Mouse (Mus musculus) lung, embryonic 15.5 days (tissue): ENCODE measurements around the gene Fam71e1. TPM values are rescaled to one million over a fixed set of nuclear protein-coding genes. Genes with fewer than 3 reads are reported as not detected.
A peak's percentile ranks its signal among the peaks of the same experiment; 100 is the strongest.

Experiments
- ATAC-seq: fragments of 200-750 bp; cut with Nextera tagmentation; 2 replicates; pipeline ENCODE4 v1.8.0; 2017; ENCODE audit warnings: moderate number of reproducible peaks, borderline replicate concordance; ENCODE audit not compliant: low FRiP score, low TSS enrichment; ENCODE audit errors: extremely low read depth
- H3K27ac ChIP-seq: fragments of 300-500 bp; sonication (generic); 2 replicates; pipeline ENCODE4 v1.5.1; 2015; ENCODE audit warnings: moderate library complexity, mild to moderate bottlenecking, inconsistent platforms
- H3K27me3 ChIP-seq: fragments of 300-500 bp; sonication (generic); 2 replicates; pipeline ENCODE4 v1.6.1; 2015; ENCODE audit warnings: inconsistent platforms
- H3K36me3 ChIP-seq: fragments of 300-500 bp; sonication (generic); 2 replicates; pipeline ENCODE4 v1.6.1; 2015; ENCODE audit warnings: inconsistent platforms
- H3K4me1 ChIP-seq: fragments of 300-500 bp; sonication (generic); 2 replicates; pipeline ENCODE4 v1.6.1; 2015; ENCODE audit warnings: inconsistent platforms
- H3K4me2 ChIP-seq: fragments of 300-500 bp; sonication (generic); 2 replicates; pipeline ENCODE4 v1.6.1; 2015; ENCODE audit warnings: inconsistent platforms, mild to moderate bottlenecking, moderate library complexity
- H3K4me3 ChIP-seq: fragments of 300-500 bp; sonication (generic); 2 replicates; pipeline ENCODE4 v1.5.1; 2015; ENCODE audit warnings: mild to moderate bottlenecking, inconsistent platforms
- H3K9ac ChIP-seq: fragments of 300-500 bp; sonication (generic); 2 replicates; pipeline ENCODE4 v1.6.1; 2015; ENCODE audit warnings: inconsistent platforms
- H3K9me3 ChIP-seq: fragments of 300-500 bp; sonication (generic); 2 replicates; pipeline ENCODE4 v1.6.1; 2016; ENCODE audit warnings: inconsistent platforms
- WGBS: fragments of 180-500 bp; shearing (Covaris S2); methylation state at CpG from one replicate; pipeline ENCODE4 v1.1.7; 2015; 5-methylcytosine and 5-hydroxymethylcytosine counted together
- polyA plus RNA-seq: library from polyadenylated mRNA; unstranded; fragments of >200 nt; fragmentation: Nextera tagmentation; extraction: Ambion mirVana; gene quantifications from 2 replicates; pipeline ENCODE4 v1.2.1, GENCODE M21; 2015

Fam71e1 gene
- polyA plus RNA-seq, 1 experiment from 2014 or later, result 11.1 TPM

DNA sequence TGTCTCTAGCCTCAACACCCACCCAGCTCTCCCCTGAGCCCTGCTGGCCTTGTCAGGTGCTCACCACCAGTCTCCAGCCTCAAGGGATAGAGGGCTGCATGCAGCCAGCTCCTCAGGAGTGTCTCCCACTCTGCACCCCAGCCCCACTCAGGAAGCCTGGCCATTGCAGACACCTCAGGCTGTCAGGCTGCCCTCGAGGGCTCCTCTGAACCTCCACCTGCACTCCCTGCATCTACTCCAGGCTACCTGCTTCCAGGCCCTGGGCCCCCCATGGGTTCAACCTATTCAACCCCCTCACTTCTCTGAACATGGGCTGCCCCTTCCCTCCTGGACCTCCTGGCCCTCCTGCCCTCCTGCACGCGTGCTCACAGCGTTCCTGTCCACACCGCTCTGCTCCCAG, 5.0 kb upstream of the Fam71e1 start:
- Histone ChIP-seq H3K27me3 (no peaks in the 10 kb centered on the region), H3K27ac (no peak overlapping the region), H3K4me2 (no peak overlapping the region), H3K4me3 (no peak overlapping the region), H3K36me3 (peaks cover 31% of the 10 kb centered on the region), H3K4me1 (peaks cover 14% of the 10 kb centered on the region), H3K9ac (no peak overlapping the region), H3K9me3 (no peaks in the 10 kb centered on the region)
- 95% methylated on average over 5 of the region's 5 CpGs for WGBS
- ATAC-seq, result no peak

DNA sequence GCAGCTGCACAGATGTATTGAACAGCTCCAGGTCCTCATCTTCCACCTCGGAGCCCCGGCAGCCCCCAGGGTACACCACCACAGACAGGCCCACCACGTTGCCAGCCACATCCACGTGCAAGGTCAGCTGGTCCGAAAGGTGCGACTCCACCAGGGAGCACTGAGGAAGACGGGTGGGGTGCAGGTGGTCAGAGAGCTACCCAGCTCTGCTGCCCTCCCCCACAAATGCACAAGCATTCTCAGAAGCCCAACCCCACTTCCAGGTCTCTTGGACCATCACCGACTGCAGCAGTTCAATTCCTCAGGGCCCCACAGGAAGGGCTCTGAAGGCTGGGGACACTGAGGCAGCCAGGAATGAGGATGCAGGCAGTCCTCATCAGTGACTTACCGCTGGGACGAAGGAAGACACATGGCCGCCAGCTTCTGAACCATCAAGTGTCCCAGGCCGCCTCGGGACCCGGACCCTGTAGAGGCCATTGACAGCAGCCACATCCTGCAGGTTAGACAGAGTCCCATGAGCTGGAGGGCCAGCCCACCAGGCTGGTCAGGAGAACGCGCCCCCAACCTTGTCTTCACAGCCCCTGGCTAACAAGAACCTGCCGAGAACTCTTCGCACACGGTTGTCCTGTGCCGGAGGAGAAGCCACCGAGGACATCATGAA, 4.1 kb upstream of the Fam71e1 start:
- no peak for ATAC-seq
- 90% methylated on average over 21 of the region's 21 CpGs for WGBS

DNA sequence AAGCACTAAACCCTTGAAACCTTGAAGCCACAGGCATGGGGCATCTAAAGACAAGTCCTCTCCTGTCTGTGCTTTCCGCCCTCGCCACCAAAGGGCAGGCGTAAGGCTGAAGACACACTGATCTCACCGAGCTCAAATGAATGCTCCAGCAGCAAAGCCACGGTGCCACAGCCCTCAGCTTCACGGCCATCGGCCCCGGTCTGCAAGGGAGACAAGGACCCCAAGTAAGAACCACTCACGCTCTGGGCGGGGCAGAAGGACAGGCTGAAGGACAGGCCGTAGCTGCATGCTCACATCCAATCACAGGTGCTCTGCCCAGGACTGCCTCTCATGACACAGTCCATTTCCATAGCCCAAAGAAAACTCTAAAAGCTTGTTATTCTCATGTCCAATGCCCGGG, 1.7 kb upstream of the Fam71e1 start:
- Histone ChIP-seq H3K36me3 (peaks cover 27% of the 10 kb centered on the region), H3K9me3 (no peaks in the 10 kb centered on the region), H3K4me3 (no peak overlapping the region), H3K4me1 (peaks cover 22% of the 10 kb centered on the region), H3K27ac (no peak overlapping the region), H3K27me3 (no peaks in the 10 kb centered on the region), H3K9ac (no peak overlapping the region), H3K4me2 (no peak overlapping the region)
- ATAC-seq, result no peak
- WGBS, result 88% methylated on average over 12 of the region's 12 CpGs

More for the DNA sequence above, 4.1 kb upstream of the Fam71e1 start:
- H3K27ac ChIP-seq, result no peak overlapping the region
- peaks cover 31% of the 10 kb centered on the region for H3K36me3 ChIP-seq
- no peak overlapping the region for H3K4me3 ChIP-seq
- no peak overlapping the region for H3K9ac ChIP-seq
- H3K9me3 ChIP-seq, result no peaks in the 10 kb centered on the region
- no peaks in the 10 kb centered on the region for H3K27me3 ChIP-seq
- no peak overlapping the region for H3K4me2 ChIP-seq
- H3K4me1 ChIP-seq, result peaks cover 19% of the 10 kb centered on the region

DNA sequence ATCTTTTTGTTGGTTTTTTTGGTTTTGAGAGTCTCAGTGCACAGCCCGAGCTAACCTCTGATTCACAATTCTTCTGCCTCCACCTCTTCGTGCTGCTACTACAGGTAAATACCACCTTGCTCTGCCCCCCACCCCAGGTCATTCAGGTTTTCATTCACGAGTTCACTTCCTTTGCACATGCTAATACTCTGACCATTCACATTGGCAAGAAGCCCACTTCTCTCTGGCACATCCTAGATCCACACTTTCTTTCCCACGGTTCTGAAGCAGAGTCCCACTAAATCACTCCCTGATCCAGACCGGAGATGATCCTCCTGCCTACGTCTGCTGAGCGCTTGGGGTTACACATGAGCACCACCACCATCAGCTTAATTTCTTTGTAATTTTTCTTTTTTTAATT, 1.3 kb upstream of the Fam71e1 start:
- no peak for ATAC-seq
- 70% methylated on average over 7 of the region's 7 CpGs for WGBS
- peak overlapping the region; percentile 82 for H3K4me2 ChIP-seq
- H3K36me3 ChIP-seq, result peaks cover 23% of the 10 kb centered on the region
- peaks cover 22% of the 10 kb centered on the region for H3K4me1 ChIP-seq
- H3K9me3 ChIP-seq, result no peaks in the 10 kb centered on the region
- no peak overlapping the region for H3K9ac ChIP-seq
- no peaks in the 10 kb centered on the region for H3K27me3 ChIP-seq
- peak overlapping the region; percentile 71; the same call in 1 of the 2 replicates for H3K4me3 ChIP-seq
- no peak overlapping the region for H3K27ac ChIP-seq

DNA sequence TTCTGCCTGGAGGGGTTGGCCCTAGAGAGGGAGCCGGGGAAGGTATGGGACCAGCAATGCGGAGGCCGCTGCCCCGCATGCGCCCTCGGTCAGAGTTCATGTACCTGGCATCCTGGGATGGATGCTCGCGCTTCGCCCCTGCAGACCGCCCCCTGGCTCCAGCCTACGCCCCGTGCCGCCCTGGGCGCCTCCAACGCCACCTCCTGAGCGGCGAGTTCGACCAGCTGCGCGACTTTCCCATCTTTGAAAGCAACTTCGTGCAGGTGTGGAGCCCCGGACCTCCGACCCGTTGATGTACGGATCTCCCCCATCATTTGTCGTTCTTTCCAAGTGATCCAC, 359 bp downstream of the Fam71e1 start:
- Histone ChIP-seq H3K4me3 (peak overlapping the region; percentile 71), H3K27ac (peak overlapping the region; percentile 92), H3K4me2 (peak overlapping the region; percentile 82), H3K9ac (peak overlapping the region; percentile 48), H3K36me3 (peaks cover 8% of the 10 kb centered on the region), H3K27me3 (0 out of 2 replicates have a peak, but pooled peaks cover 7% of the 10 kb centered on the region), H3K4me1 (peaks cover 22% of the 10 kb centered on the region), H3K9me3 (no peaks in the 10 kb centered on the region)
- whole genome bisulfite sequencing, result under 1% methylated on average over 23 of the region's 26 CpGs
- ATAC-seq, result peak; percentile 36; the same call in 1 of the 2 replicates

DNA sequence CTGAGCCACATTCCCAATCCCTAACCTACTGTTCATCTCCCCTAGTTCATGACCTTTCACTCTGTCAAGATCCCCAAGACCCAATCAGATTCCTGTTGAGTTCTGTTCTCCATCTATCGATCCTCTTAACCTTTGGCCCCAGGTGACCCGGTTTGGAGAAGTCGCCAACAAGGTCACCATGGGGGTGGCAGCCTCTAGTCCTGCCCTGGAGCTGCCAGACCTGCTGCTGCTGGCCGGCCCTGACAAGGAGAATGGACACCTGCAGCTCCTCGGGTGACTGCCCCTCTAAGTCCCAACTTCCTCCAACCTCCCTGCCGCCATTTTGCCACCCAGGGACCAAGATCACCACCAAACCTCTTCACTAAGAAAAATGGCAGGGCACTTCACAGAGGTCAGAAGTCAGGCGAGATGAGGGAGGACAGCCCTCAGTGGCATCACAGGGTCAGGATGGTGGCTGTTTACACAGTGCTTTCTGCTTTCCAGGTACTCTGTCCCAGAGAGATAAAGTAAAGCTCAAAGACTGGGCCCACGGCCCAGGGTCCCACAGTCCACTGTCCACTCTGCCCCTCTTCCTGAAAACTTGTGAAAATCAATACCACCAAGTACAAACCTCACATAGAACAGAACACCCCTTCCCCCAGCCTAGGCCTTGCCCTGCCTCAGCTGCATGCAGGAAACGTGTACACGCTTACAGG, 1.1 kb downstream of the Fam71e1 start:
- Histone ChIP-seq H3K9me3 (no peaks in the 10 kb centered on the region), H3K27ac (no peak overlapping the region), H3K4me1 (peaks cover 22% of the 10 kb centered on the region), H3K4me3 (peak overlapping the region; percentile 71), H3K36me3 (peaks cover under 1% of the 10 kb centered on the region; the same call in 1 of the 2 replicates), H3K27me3 (0 out of 2 replicates have a peak, but pooled peaks cover 7% of the 10 kb centered on the region), H3K9ac (no peak overlapping the region), H3K4me2 (peak overlapping the region; percentile 82)
- 68% methylated on average over 10 of the region's 10 CpGs for WGBS
- ATAC-seq, result no peak

DNA sequence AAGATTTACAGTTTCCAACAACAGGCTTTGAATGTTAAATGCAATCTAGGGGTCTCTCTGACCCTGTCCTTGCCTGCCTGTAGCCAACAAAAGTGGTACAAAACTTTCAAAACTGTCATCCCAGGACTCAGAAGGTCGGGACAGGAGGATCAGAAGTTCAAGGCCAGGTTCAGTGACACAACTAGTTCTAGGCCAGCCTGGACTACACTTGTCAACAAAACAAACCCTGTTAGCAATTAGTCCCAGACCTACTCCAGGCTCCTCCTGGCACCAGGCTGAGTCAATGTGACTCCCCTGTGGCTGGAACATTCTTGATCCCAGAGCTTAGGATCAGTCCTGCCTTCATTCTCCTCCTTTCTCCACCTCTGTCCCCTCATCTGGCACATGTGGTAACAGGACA, 2.5 kb downstream of the Fam71e1 start:
- no peak overlapping the region for H3K9ac ChIP-seq
- no peak overlapping the region for H3K4me3 ChIP-seq
- WGBS, result 74% methylated on average over 1 of the region's 1 CpGs
- no peaks in the 10 kb centered on the region for H3K9me3 ChIP-seq
- H3K4me2 ChIP-seq, result no peak overlapping the region
- ATAC-seq, result no peak
- H3K36me3 ChIP-seq, result no peaks in the 10 kb centered on the region
- H3K27me3 ChIP-seq, result 0 out of 2 replicates have a peak, but pooled peaks cover 7% of the 10 kb centered on the region
- no peak overlapping the region for H3K27ac ChIP-seq
- H3K4me1 ChIP-seq, result peaks cover 22% of the 10 kb centered on the region

DNA sequence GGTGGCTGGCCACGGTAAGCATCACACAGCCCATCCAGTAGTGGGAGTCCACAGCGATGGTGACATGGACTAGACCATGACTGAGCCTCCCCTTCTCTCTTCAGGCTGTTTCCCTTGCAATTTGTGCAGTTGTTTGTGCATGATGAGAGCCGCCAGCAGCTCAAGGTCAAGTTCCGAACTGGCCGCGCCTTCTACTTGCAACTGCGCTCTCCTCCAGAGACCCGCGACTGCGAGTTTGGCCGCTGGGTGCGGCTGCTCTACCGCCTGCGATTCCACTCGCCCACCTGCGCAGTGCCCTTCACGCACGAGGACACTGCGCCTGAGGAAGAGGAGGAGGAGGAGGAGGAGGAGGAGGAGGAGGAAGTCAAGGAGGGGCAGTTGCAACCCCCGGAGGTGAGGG, 3.7 kb downstream of the Fam71e1 start:
- H3K4me3 ChIP-seq, result no peak overlapping the region
- H3K27me3 ChIP-seq, result 0 out of 2 replicates have a peak, but pooled peaks cover 7% of the 10 kb centered on the region
- 50% methylated on average over 16 of the region's 20 CpGs for WGBS
- no peak overlapping the region for H3K9ac ChIP-seq
- H3K27ac ChIP-seq, result no peak overlapping the region
- H3K4me1 ChIP-seq, result peaks cover 16% of the 10 kb centered on the region
- H3K9me3 ChIP-seq, result no peaks in the 10 kb centered on the region
- H3K4me2 ChIP-seq, result no peak overlapping the region
- no peaks in the 10 kb centered on the region for H3K36me3 ChIP-seq
- no peak for ATAC-seq

DNA sequence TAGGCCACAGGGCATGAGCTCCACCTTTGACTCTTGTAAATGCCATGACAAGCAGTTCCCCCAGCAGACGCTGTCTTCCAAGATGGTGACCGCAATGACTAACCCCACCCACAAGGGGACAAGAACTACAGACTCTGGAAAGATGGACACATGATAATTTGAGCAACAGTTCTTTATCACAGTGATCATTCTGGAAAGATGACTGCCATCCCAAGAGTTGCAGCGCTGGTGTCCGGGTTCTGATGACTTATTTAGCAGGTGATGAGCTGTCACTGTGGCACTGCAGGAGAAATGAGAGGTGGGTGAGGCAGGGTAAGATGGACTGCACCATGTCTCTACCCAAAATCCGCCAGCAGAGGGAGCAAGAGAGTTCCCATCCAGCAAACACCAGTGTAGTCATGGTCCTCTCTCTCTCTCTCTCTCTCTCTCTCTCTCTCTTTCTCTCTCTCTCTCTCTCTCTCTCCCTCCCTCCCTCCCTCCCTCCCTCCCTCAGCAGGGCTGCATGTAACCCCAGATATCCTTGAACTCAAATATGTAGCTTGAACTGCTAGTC, 5.3 kb downstream of the Fam71e1 start:
- Histone ChIP-seq H3K36me3 (no peaks in the 10 kb centered on the region), H3K4me1 (peaks cover 8% of the 10 kb centered on the region; the same call in 1 of the 2 replicates), H3K9ac (no peak overlapping the region), H3K9me3 (no peaks in the 10 kb centered on the region), H3K27me3 (0 out of 2 replicates have a peak, but pooled peaks cover 7% of the 10 kb centered on the region), H3K4me3 (no peak overlapping the region), H3K27ac (no peak overlapping the region), H3K4me2 (no peak overlapping the region)
- 30% methylated on average over 5 of the region's 5 CpGs for WGBS
- ATAC-seq, result peak; percentile 33; the same call in 1 of the 2 replicates

DNA sequence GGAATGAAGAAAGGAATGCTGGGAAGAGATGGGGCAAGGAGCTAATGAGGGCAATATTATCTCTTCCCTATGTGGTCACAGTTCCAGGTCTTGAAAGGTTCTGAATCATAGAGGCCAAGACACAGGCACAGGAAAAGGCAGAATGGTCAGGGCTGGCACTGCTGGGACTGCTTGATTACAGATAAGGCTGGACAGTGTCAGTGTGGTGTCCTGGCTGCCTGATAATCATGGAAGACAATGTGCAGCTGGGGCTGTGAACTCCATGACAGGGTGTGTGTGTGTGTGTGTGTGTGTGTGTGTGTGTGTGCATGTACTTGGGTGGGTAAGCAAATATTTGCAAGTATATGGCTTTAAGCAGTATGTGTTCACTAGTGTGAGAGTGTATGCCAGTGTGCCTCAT, 11.1 kb downstream of the Fam71e1 start:
- no peak overlapping the region for H3K4me2 ChIP-seq
- no peak overlapping the region for H3K27ac ChIP-seq
- no peaks in the 10 kb centered on the region for H3K36me3 ChIP-seq
- H3K9me3 ChIP-seq, result no peaks in the 10 kb centered on the region
- H3K27me3 ChIP-seq, result peaks cover 10% of the 10 kb centered on the region
- ATAC-seq, result no peak
- H3K9ac ChIP-seq, result no peak overlapping the region
- H3K4me1 ChIP-seq, result no peaks in the 10 kb centered on the region
- no peak overlapping the region for H3K4me3 ChIP-seq

DNA sequence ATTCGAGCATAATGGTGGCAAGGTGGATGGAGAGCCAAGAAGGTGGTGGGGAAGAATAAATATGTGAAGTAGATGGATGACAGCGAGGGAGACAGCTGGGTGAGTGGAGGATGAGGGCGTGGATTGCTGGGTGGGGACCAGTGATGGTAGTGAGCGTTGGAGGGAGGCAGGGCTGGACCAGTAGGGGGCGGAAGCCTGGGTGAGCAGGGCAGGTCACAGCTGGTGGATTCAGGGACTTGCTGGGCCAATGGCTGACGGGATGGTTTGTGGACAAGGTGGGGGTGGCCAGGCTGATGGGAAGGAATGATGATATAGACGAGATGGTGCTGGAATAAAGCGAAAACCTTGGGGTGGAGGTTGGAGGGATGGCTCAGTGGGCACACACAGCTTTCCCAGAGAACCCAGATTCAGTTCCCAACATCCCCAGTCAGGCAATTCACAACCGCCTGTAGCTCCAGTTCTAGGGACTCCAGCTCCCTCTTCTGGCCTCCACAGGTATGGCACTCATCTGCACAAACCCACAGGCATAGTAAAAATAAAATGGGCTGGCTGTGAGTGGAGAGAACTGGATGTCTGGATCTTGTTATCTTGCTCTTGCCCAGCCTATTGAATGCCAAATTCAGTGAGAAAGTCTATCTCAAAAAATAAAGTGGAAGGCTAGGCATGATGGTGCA, 23.0 kb downstream of the Fam71e1 start:
- H3K27ac ChIP-seq, result no peak overlapping the region
- peaks cover 39% of the 10 kb centered on the region for H3K27me3 ChIP-seq
- H3K9me3 ChIP-seq, result no peaks in the 10 kb centered on the region
- no peak overlapping the region for H3K4me2 ChIP-seq
- no peak overlapping the region for H3K4me3 ChIP-seq
- H3K36me3 ChIP-seq, result no peaks in the 10 kb centered on the region
- H3K9ac ChIP-seq, result no peak overlapping the region
- 60% methylated on average over 9 of the region's 9 CpGs for WGBS
- peaks cover 9% of the 10 kb centered on the region for H3K4me1 ChIP-seq
- ATAC-seq, result no peak

DNA sequence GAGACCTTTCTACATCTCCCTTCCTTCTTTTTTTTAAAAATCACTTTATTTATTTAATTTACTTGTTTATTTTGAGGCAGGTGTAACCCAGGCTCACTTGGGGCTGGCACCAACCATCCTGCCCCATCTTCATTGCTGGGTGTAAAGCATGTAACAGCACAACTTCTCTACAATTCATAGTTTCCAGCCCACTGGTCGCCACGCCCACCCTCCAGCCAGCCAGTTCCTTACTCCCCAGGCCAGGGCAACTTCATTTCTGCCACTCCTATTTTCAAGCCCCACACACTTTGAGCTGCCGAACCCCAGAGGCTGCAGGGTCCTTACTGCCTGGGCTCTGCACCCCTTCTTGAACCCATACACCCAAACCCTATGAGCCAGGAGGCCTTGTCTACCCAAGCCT, 24.6 kb downstream of the Fam71e1 start:
- Histone ChIP-seq H3K27me3 (peaks cover 40% of the 10 kb centered on the region), H3K27ac (no peak overlapping the region), H3K9me3 (no peaks in the 10 kb centered on the region), H3K9ac (no peak overlapping the region), H3K4me1 (peaks cover 22% of the 10 kb centered on the region), H3K4me2 (no peak overlapping the region), H3K36me3 (no peaks in the 10 kb centered on the region), H3K4me3 (no peak overlapping the region)
- WGBS, result 59% methylated on average over 3 of the region's 3 CpGs
- ATAC-seq, result no peak
